Mouse (Mus musculus) forebrain, postnatal 0 days (tissue): ENCODE results near the gene Afap1. TPM values are rescaled to one million over a fixed set of nuclear protein-coding genes. Genes with fewer than 3 reads are reported as not detected.

Experiments
- ATAC-seq: fragments of 200-750 bp; cut with Nextera tagmentation; 2 replicates; pipeline ENCODE4 v1.8.0; 2017; ENCODE audit warnings: mild to moderate bottlenecking, moderate library complexity
- DNase-seq: peaks from one replicate; pipeline ENCODE4 v3.0.0-alpha.2; 2015
- H3K27ac ChIP-seq: fragments of 300-500 bp; sonication (generic); 2 replicates; pipeline ENCODE4 v1.5.1; 2014; ENCODE audit warnings: low read depth, mild to moderate bottlenecking, antibody characterized with exemption, low read length, moderate library complexity, mixed read lengths
- H3K27me3 ChIP-seq: fragments of 300-500 bp; sonication (generic); 2 replicates; pipeline ENCODE4 v1.6.1; 2014; ENCODE audit warnings: mild to moderate bottlenecking, low read length, mixed read lengths; ENCODE audit not compliant: insufficient read depth
- H3K36me3 ChIP-seq: fragments of 300-500 bp; sonication (generic); 2 replicates; pipeline ENCODE4 v1.6.1; 2014; ENCODE audit warnings: mild to moderate bottlenecking, moderate library complexity; ENCODE audit not compliant: insufficient read depth
- H3K4me1 ChIP-seq: fragments of 300-500 bp; sonication (generic); 2 replicates; pipeline ENCODE4 v1.6.1; 2014; ENCODE audit warnings: antibody characterized with exemption; ENCODE audit not compliant: insufficient read depth
- H3K4me2 ChIP-seq: fragments of 300-500 bp; sonication (generic); 2 replicates; pipeline ENCODE4 v1.6.1; 2014; ENCODE audit warnings: low read depth, mild to moderate bottlenecking, moderate library complexity
- H3K4me3 ChIP-seq: fragments of 300-500 bp; sonication (generic); 2 replicates; pipeline ENCODE4 v1.5.1; 2014; ENCODE audit warnings: low read depth, low read length, mixed read lengths
- H3K9ac ChIP-seq: fragments of 300-500 bp; sonication (generic); 2 replicates; pipeline ENCODE4 v1.6.1; 2014; ENCODE audit warnings: mild to moderate bottlenecking
- H3K9me3 ChIP-seq: fragments of 300-500 bp; sonication (generic); 2 replicates; pipeline ENCODE4 v1.6.1; 2016; ENCODE audit warnings: low read length
- CTCF ChIP-seq: sonication (generic); IDR thresholded peaks from 2 replicates; pipeline ENCODE4 v1.5.1; 2016; ENCODE audit warnings: antibody characterized with exemption, control low read depth, low read depth
- WGBS: fragments of 180-500 bp; shearing (Covaris S2); extraction: QIAGEN DNeasy Blood & Tissue Kit; methylation state at CpG from one replicate; pipeline ENCODE4 v1.1.7; 2014; 5-methylcytosine and 5-hydroxymethylcytosine counted together
- polyA plus RNA-seq: library from polyadenylated mRNA; unstranded; fragments of >200 nt; fragmentation: Nextera tagmentation; extraction: Ambion mirVana; gene quantifications from 2 replicates; pipeline ENCODE4 v1.2.1, GENCODE M21; 2015
- total RNA-seq: library from RNA; depleted of rRNA; stranded (reverse); fragments of >200 nt; gene quantifications from 2 replicates; pipeline ENCODE4 v1.2.3, GENCODE M21; 2014

Afap1 gene
- total and polyA plus RNA-seq, 2 experiments from 2014 or later, result 48.2 to 49.3 TPM

DNA sequence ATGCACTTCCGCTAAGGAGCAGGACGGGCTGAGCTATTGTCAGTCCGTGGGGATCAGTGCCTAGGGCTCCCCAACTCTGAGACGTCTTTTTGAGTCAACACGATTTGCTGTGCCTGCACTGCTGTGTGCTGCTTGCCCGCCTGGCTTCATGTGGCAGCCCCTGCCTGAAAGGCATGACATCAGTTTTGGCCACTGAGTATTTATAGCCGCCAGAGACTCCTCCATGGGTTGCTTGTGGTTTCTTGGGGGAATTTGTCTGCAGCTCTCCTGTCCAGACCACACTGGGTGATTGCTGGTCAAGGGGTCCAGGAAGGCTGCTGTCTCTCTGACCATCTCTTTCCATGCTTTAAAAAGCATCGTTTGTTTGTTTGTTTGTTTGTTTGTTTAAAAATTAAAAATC, 12.2 kb downstream of the Afap1 start:
- no peak overlapping the region for H3K27ac ChIP-seq
- 46% methylated on average over 8 of the region's 8 CpGs for WGBS
- no peaks in the 10 kb centered on the region for H3K27me3 ChIP-seq

DNA sequence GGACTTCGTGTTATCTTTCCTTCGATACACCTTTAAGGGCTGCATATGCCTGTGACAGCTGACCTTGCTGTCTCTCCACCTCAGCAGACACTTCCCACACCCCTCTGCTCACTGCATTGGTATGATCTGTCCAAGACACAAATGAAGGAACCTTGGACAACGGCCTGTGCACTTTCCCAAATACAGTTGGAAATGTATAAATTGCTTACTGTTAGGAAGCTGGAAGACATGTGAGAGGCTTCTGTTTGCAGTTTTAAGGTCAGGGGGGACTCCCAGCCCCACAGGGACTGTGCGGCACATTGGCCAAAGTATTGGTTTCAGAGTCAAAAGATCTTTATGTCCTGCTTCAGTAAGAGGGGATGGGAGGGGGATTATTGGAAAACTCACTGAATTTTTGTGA, 14.0 kb downstream of the Afap1 start:
- ATAC-seq, result no peak
- no peak overlapping the region for H3K27ac ChIP-seq
- H3K27me3 ChIP-seq, result no peaks in the 10 kb centered on the region
- WGBS, result 86% methylated on average over 4 of the region's 4 CpGs
- DNase-seq, result no peak
- no peak overlapping the region for H3K9ac ChIP-seq
- H3K9me3 ChIP-seq, result no peaks in the 10 kb centered on the region
- no peaks in the 10 kb centered on the region for H3K36me3 ChIP-seq
- H3K4me3 ChIP-seq, result no peak overlapping the region
- H3K4me1 ChIP-seq, result peaks cover 14% of the 10 kb centered on the region; the same call in 1 of the 2 replicates
- no peak for TF ChIP-seq CTCF
- H3K4me2 ChIP-seq, result no peak overlapping the region

More for the DNA sequence above, 12.2 kb downstream of the Afap1 start:
- Histone ChIP-seq H3K4me1 (peaks cover 21% of the 10 kb centered on the region), H3K36me3 (no peaks in the 10 kb centered on the region), H3K9ac (no peak overlapping the region), H3K4me3 (no peak overlapping the region), H3K9me3 (no peaks in the 10 kb centered on the region), H3K4me2 (no peak overlapping the region)
- TF ChIP-seq CTCF, result no peak
- DNase-seq, result no peak
- no peak for ATAC-seq

GRCm38 (mm10) chr5:35907633-35908426, 14.7 kb downstream of the Afap1 start:
- Histone ChIP-seq H3K4me2 (no peak overlapping the region), H3K9me3 (no peaks in the 10 kb centered on the region), H3K27me3 (no peaks in the 10 kb centered on the region), H3K27ac (peak overlapping the region; percentile 4; the same call in 1 of the 2 replicates), H3K9ac (no peak overlapping the region), H3K36me3 (no peaks in the 10 kb centered on the region), H3K4me3 (no peak overlapping the region), H3K4me1 (peaks cover 14% of the 10 kb centered on the region; the same call in 1 of the 2 replicates)
- 27% methylated on average over 15 of the region's 15 CpGs for WGBS
- ATAC-seq (peak; percentile 89), DNase-seq (peak; percentile 73)
- 0 out of 2 replicates have a peak, but pooled peaks have one; percentile 8 for TF ChIP-seq CTCF

- H3K4me2 ChIP-seq, result no peak overlapping the region
- no peaks in the 10 kb centered on the region for H3K9me3 ChIP-seq
- DNase-seq (no peak), ATAC-seq (no peak)
- WGBS, result 64% methylated on average over 13 of the region's 13 CpGs
- TF ChIP-seq CTCF, result no peak
- H3K4me3 ChIP-seq, result no peak overlapping the region
- H3K27me3 ChIP-seq, result no peaks in the 10 kb centered on the region
- no peaks in the 10 kb centered on the region for H3K36me3 ChIP-seq
- no peak overlapping the region for H3K9ac ChIP-seq
- peak overlapping the region; percentile 4; the same call in 1 of the 2 replicates for H3K27ac ChIP-seq
- H3K4me1 ChIP-seq, result peaks cover 14% of the 10 kb centered on the region; the same call in 1 of the 2 replicates
Measured at GRCm38 (mm10) chr5:35908626-35909443, 15.7 kb downstream of the Afap1 start.

DNA sequence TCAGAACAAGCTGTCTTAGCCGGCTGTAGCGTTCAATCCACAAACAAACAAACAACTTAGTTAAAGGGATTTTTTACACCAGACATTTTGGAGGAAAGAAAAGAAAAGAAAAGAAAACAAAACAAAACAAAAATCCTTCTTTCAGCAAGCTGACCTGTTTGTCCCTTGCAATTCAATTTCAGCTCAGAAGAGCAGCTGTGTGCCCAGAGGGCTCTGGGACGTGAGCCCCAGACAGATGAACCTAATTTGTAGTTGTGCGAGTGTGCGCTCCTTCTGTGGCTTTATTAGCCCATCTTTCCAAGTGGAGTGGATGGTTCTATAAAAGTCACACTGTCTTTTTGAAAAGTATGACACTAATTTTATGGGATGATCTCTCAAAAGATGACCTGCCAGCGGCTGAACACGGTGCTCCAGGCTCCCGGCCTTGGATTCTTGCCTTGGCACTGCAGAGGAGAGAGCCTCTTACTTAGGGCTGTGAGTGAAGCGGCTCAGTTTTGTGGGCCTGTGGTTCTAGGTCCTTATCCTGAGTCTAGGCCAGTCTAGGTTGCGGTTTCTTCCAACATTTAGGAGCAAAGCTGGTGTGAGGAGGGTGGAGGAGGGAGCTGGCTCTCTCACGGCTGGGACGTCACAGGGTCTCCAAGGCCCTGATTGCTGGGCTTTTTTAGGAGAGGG, 22.6 kb downstream of the Afap1 start:
- H3K27me3 ChIP-seq, result no peaks in the 10 kb centered on the region
- H3K9ac ChIP-seq, result no peak overlapping the region
- TF ChIP-seq CTCF, result no peak
- no peaks in the 10 kb centered on the region for H3K36me3 ChIP-seq
- no peak overlapping the region for H3K27ac ChIP-seq
- DNase-seq, result no peak
- no peak overlapping the region for H3K4me2 ChIP-seq
- no peak for ATAC-seq
- peaks cover 27% of the 10 kb centered on the region for H3K4me1 ChIP-seq
- H3K9me3 ChIP-seq, result no peaks in the 10 kb centered on the region
- WGBS, result 62% methylated on average over 12 of the region's 12 CpGs
- H3K4me3 ChIP-seq, result no peak overlapping the region

DNA sequence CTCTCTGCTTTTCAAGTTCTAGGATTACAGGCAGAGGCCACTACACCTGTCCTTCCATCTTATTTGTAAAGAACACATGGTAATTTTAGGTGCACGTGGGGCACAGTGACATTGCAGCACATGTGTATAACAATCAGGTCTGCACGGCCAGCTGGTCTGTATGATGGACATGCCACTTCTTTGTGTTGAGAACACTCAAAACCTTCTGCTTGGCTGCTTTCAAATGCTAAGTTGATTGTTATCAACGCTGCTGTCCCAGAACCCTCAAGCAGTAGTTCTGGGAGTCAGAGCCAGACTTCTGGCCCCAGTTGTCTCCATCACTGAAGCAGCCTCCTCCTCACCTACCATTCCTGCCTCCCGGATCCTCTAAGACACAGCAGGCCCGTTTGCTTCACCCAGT, 23.5 kb downstream of the Afap1 start:
- no peak for TF ChIP-seq CTCF
- H3K27ac ChIP-seq, result no peak overlapping the region

More for the DNA sequence above, 23.5 kb downstream of the Afap1 start:
- Histone ChIP-seq H3K36me3 (no peaks in the 10 kb centered on the region), H3K9me3 (no peaks in the 10 kb centered on the region), H3K4me2 (no peak overlapping the region), H3K4me1 (peaks cover 28% of the 10 kb centered on the region), H3K4me3 (no peak overlapping the region), H3K9ac (no peak overlapping the region), H3K27me3 (no peaks in the 10 kb centered on the region)
- no peak for ATAC-seq
- 47% methylated on average over 5 of the region's 5 CpGs for WGBS
- DNase-seq, result no peak
